Mouse (Mus musculus) WW6 (cell line): ENCODE measurements at regions not wholly inside any gene's neighbourhood (a gene's known extent, or its start where the extent isn't known, plus 50 kb on each side); places are given as distances from the start of the nearest gene placed in this dataset.

Experiments used
- DNase-seq: peaks from one replicate; pipeline ENCODE4 v3.0.0-alpha.2; 2013; ENCODE audit warnings: low read depth, low spot score

GRCm38 (mm10) chr1:132820136-132820535 is 59.9 kb upstream of the Lrrn2 start:
- DNase-seq: no peak

DNA sequence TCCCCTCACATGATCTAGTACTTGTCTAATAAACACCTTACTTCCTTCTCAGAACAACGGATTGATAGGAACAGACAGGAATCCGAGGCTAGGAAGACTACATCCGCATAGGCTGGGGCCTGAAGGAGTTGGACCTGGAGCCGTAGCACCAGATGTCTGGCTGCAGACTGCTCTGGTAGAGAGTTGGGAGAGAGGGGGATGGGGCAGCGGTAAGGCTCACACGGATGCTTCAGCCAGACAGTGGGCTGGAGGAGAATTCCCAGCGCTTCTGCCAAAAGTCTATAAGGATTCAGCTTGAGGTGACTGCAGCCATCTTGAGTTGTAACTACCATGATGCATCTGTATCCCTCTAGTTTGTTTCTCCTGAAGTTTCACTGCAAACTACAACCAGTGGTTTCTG is 61.8 kb upstream of the Lrrn2 start:
- no peak for DNase-seq

DNA sequence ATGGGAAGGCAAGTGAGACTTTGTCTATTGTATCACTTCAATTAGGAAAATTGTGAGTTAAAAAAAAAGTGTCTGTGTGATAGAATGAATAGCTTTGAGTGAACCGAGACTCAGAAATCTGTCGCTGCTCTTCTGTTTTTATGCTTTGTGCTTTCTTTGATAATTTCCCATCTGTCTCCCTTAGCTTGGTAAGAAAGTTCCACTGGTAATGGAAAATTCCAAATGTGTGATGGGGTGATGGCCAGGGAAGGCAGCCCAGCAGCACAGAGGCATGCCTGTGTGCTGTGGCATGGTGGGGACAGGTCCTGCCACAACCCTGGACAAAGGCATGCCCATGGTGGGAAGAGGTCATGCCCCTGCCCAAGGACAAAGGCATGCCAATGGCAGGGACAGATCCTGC is 62.7 kb upstream of the Lrrn2 start:
- DNase-seq: no peak

GRCm38 (mm10) chr1:132805543-132805942 is 63.9 kb upstream of the Nfasc start:
- no peak for DNase-seq

DNA sequence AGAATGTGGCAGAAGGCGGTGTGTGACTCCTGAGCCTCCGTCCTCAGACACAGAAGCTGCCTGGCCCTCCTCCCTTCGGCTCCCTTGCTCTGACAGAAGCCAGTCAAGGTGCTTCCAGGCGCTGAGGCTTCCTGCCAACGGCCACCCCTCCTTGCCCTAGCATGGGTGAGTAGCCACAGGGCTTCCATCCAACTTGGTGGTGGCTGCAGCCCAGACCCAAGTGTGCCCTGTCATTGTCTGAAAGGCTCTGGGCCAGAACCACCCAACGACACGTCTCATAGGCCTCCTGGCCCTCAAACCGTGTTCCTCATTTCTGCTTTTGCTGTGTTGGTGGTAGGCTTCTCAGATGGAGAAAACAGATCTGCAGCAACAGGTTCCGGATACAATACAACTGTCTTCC is 62.2 kb upstream of the Nfasc start:
- no peak for DNase-seq

GRCm38 (mm10) chr1:132802380-132802779 is 60.8 kb upstream of the Nfasc start:
- no peak for DNase-seq

- no peak for DNase-seq
Observed at GRCm38 (mm10) chr1:132800285-132800684, 58.7 kb upstream of the Nfasc start.

GRCm38 (mm10) chr1:132799258-132799657 is 57.7 kb upstream of the Nfasc start:
- DNase-seq: peak; percentile 49

- no peak for DNase-seq
Observed at GRCm38 (mm10) chr1:132794462-132794861, 52.9 kb upstream of the Nfasc start.
